Mouse (Mus musculus): ENCODE data around the gene Il27ra. TPM values are rescaled to one million over a fixed set of nuclear protein-coding genes. Genes with fewer than 3 reads are reported as not detected.

Gene Il27ra
- polyA plus RNA-seq, 1 experiment from 2014 or later: 4.4 TPM

DNA sequence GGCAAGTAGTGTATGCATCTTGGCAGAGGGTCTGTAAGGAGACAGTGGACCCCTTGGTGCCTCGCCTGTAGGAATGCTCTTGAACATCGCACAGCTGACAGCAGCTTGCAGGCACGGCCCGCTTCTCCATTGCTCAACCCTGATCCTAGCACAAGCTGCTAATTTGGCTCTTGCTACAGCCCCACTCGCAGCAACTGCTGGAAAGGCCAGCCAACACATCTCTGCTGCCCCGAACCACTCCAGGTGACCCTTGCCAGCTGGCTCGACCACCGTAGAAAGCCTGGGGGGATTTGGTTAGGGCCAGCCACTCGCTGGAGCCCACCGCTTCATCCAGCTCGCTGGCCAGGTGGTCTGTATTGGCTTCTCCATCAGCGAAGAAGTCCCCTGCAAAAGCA is 556 bp upstream of the Il27ra start:
- H3K4me1 ChIP-seq (replicated peaks): peaks cover 22% of the 10 kb centered on the region
- WGBS: 36% methylated on average over 12 of the region's 12 CpGs
- H3K27ac ChIP-seq (ENCODE audit: poor library complexity, severe bottlenecking): no peak overlapping the region
- H3K9ac ChIP-seq: peak overlapping the region; percentile 70
- H3K4me2 ChIP-seq: peak overlapping the region; percentile 83
- 0 out of 2 replicates have a peak, but pooled peaks cover 3% of the 10 kb centered on the region for H3K9me3 ChIP-seq (replicated peaks)
- no peaks in the 10 kb centered on the region for H3K36me3 ChIP-seq
- no peak for ATAC-seq (ENCODE audit: insufficient number of reproducible peaks, low FRiP score)
- peak overlapping the region; percentile 54 for H3K4me3 ChIP-seq
- peaks cover 51% of the 10 kb centered on the region for H3K27me3 ChIP-seq (replicated peaks)

DNA sequence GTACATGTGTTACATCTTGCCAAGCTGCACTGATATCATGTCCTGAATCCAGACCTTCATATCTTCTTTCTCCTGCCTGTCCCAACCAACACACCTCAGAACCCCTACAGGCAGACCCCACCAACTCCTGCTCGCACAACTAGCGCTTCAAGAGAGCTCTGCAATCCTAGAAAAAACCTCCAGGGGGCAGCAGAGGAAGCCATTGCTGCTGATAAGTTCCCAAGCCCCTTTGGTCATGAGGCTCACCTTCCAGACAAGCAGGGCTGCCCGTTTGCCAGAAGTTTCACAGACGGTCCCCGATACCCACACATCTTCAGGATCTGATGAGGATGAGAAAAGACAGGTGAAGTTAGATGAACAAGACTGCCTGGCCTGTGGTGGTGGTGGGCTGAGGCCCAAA is 3.3 kb downstream of the Il27ra start:
- Histone ChIP-seq H3K9ac (no peak overlapping the region), H3K36me3 (no peaks in the 10 kb centered on the region), H3K4me1 (replicated peaks) (peaks cover 14% of the 10 kb centered on the region), H3K9me3 (replicated peaks) (no peaks in the 10 kb centered on the region), H3K4me3 (no peak overlapping the region), H3K4me2 (no peak overlapping the region), H3K27ac (ENCODE audit: poor library complexity, severe bottlenecking) (no peak overlapping the region), H3K27me3 (replicated peaks) (peaks cover 40% of the 10 kb centered on the region)
- no peak for ATAC-seq (ENCODE audit: insufficient number of reproducible peaks, low FRiP score)
- 6% methylated on average over 5 of the region's 5 CpGs for WGBS

DNA sequence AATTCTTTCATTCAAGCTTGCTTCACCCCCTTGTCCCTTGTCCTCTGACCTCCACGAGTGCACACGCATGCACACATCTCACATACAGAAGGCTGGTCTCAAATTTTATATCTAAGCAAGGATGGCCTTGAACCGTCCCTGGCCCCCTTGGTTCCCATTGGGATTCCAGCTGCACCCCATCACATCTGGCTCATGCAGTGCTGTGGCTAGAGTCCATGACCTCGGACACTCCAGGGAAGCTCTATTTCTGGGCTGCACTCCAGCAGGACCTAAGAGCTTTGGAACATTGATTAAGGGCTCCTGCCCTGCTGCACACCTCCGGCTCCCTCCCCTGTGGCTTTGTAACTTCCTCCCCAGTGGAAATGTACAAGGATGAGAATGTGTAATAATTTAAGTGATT is 4.4 kb downstream of the Il27ra start:
- no peak for ATAC-seq (ENCODE audit: insufficient number of reproducible peaks, low FRiP score)
- Histone ChIP-seq H3K4me3 (no peak overlapping the region), H3K9me3 (replicated peaks) (no peaks in the 10 kb centered on the region), H3K36me3 (no peaks in the 10 kb centered on the region), H3K27ac (ENCODE audit: poor library complexity, severe bottlenecking) (no peak overlapping the region), H3K4me2 (no peak overlapping the region), H3K9ac (no peak overlapping the region), H3K4me1 (replicated peaks) (peaks cover 10% of the 10 kb centered on the region), H3K27me3 (replicated peaks) (peaks cover 30% of the 10 kb centered on the region)
- 70% methylated on average over 5 of the region's 5 CpGs for WGBS

DNA sequence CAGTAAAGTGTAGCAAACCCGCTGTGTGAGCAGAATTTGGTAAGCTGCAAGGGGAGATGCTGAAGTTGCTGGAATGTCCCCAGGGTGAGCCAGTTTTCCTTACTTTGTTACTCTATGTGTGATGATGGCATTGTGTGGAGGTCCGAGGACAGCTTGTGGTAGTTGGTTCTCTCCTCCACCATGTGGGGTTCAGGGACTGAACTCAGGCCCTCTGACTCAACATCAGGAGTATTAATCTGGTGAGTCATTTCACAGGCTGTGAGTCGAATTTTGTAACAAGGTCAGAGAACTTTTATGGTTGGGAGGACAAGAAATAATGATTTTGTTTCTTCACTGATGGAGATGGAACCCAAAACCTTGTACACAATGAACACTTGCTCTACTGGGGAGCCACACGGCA is 9.6 kb downstream of the Il27ra start:
- WGBS: 78% methylated on average over 4 of the region's 4 CpGs
- no peak overlapping the region for H3K4me2 ChIP-seq
- no peak overlapping the region for H3K27ac ChIP-seq (ENCODE audit: poor library complexity, severe bottlenecking)
- no peak overlapping the region for H3K4me3 ChIP-seq
- H3K4me1 ChIP-seq (replicated peaks): no peaks in the 10 kb centered on the region
- ATAC-seq (ENCODE audit: insufficient number of reproducible peaks, low FRiP score): no peak
- H3K9ac ChIP-seq: no peak overlapping the region
- no peaks in the 10 kb centered on the region for H3K9me3 ChIP-seq (replicated peaks)
- H3K36me3 ChIP-seq: peaks cover 9% of the 10 kb centered on the region; the same call in 1 of the 2 replicates
- H3K27me3 ChIP-seq (replicated peaks): peaks cover 30% of the 10 kb centered on the region

DNA sequence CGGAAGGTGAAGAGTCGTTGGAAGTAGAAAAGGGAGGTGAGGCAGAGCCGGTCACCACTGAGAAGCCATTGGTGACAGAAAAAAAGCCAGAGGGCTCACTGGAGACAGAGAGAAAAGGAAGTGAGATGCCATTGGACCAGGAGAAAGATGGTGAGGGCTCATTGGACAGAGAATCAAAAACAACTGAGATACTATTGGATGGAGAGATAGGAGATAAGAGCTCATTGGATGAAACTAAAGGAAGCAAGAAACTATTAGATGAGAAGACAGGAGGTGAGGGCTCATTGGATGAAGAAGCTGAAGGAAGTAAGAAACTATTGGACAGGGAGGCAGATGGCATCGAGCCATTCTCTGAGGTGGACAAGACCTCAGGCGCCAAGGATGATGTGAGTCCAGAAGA is 13.1 kb downstream of the Il27ra start:
- no peak for ATAC-seq (ENCODE audit: insufficient number of reproducible peaks, low FRiP score)
- peaks cover 10% of the 10 kb centered on the region for H3K4me1 ChIP-seq (replicated peaks)
- no peak overlapping the region for H3K9ac ChIP-seq
- peaks cover 9% of the 10 kb centered on the region; the same call in 1 of the 2 replicates for H3K36me3 ChIP-seq
- no peak overlapping the region for H3K4me2 ChIP-seq
- no peaks in the 10 kb centered on the region for H3K9me3 ChIP-seq (replicated peaks)
- WGBS: 78% methylated on average over 5 of the region's 5 CpGs
- H3K27ac ChIP-seq (ENCODE audit: poor library complexity, severe bottlenecking): no peak overlapping the region
- H3K27me3 ChIP-seq (replicated peaks): peaks cover 51% of the 10 kb centered on the region
- H3K4me3 ChIP-seq: no peak overlapping the region

DNA sequence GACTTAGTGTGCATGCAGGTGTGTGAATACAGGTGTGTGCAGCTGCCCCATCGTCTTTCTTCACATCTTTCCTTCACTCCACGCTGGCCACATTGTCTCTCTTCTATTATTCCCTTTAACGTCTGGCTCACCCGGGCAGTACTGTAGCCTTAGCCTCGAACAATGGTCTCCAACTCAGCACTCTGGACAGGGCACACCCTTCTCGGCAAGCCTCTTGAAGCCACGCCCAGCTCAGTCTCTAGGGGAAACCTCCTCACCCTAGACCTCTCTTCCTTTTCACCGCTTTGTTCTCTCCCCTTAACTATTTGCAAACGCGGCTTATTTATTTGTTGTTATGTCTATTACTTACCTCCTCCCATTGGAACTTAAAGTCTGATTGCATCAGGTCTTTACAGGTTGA is 14.9 kb downstream of the Il27ra start:
- H3K27ac ChIP-seq (ENCODE audit: poor library complexity, severe bottlenecking): no peak overlapping the region
- no peak overlapping the region for H3K9ac ChIP-seq
- ATAC-seq (ENCODE audit: insufficient number of reproducible peaks, low FRiP score): no peak
- no peaks in the 10 kb centered on the region for H3K9me3 ChIP-seq (replicated peaks)
- no peak overlapping the region for H3K4me3 ChIP-seq
- peaks cover 9% of the 10 kb centered on the region; the same call in 1 of the 2 replicates for H3K36me3 ChIP-seq
- H3K4me2 ChIP-seq: no peak overlapping the region
- peaks cover 28% of the 10 kb centered on the region for H3K4me1 ChIP-seq (replicated peaks)
- H3K27me3 ChIP-seq (replicated peaks): peaks cover 53% of the 10 kb centered on the region
- 14% methylated on average over 10 of the region's 10 CpGs for WGBS

DNA sequence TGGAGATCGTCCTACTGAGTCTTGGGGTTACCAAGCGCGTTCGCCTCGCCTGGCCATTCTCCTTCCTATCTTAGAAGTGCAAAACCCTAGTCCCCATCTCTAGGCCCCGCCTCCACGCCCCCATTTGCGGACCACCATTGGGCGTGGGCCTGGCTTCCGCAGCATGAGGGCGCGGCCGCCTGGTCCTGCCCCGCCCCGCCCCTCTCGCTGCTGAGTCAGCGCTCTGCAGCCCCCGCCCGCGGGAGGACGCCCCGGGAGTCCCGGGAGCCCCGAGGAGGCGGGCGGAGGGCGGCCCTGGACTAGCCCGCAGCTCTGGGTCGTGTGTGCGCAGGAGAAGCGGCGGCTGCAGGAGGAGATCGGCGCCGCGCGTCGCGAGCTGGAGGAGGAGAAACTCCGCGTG is 16.5 kb downstream of the Il27ra start:
- Histone ChIP-seq H3K9me3 (replicated peaks) (no peaks in the 10 kb centered on the region), H3K9ac (peak overlapping the region; percentile 45), H3K4me1 (replicated peaks) (peaks cover 41% of the 10 kb centered on the region), H3K4me2 (peak overlapping the region; percentile 76), H3K4me3 (peak overlapping the region; percentile 44), H3K36me3 (peaks cover 4% of the 10 kb centered on the region; the same call in 1 of the 2 replicates), H3K27me3 (replicated peaks) (peaks cover 57% of the 10 kb centered on the region), H3K27ac (ENCODE audit: poor library complexity, severe bottlenecking) (no peak overlapping the region)
- ATAC-seq (ENCODE audit: insufficient number of reproducible peaks, low FRiP score): peak; percentile 64
- WGBS: under 1% methylated on average over 40 of the region's 41 CpGs

DNA sequence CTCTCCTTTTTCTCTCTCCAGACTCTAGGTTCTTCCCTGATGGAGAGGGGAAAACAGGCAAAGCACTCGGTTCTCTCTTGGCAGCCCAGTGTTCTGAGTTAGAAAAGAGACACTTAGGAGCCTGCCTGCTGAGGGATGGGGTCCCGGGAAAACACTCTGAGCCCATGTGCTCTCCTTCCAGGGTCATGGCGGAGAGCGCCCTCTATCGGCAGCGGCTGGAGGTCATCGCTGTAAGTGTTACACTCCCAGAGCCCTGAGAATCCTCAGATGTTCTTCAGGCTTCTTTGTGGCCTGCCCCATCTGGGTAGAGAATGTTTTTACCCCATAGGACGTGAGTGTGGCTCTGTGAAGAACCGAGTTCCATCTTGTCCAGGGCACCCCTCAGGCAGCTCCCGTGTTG is 18.2 kb downstream of the Il27ra start:
- Histone ChIP-seq H3K9me3 (replicated peaks) (no peaks in the 10 kb centered on the region), H3K9ac (no peak overlapping the region), H3K4me2 (no peak overlapping the region), H3K4me1 (replicated peaks) (peaks cover 41% of the 10 kb centered on the region), H3K36me3 (no peaks in the 10 kb centered on the region), H3K27ac (ENCODE audit: poor library complexity, severe bottlenecking) (no peak overlapping the region), H3K27me3 (replicated peaks) (peaks cover 63% of the 10 kb centered on the region), H3K4me3 (no peak overlapping the region)
- ATAC-seq (ENCODE audit: insufficient number of reproducible peaks, low FRiP score): no peak
- 14% methylated on average over 10 of the region's 10 CpGs for whole genome bisulfite sequencing

DNA sequence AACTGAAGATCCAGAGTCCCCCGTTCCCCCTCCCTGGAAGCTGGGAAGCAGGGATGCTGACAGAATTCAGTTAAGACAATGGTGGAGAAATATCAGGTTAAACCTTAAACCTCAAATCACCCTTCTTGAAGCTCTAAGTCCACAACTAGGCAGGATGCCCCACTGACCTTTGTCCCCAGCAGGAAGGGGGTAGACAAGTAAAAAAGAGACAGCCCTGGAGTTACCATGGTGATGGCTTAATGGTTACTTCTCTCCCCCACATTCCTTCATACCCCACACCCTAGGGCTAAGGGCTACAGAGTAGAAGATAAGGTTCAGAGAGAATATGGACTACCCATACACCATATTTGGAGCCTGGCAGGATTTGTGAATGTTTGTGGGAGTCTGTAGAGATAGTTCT is 18.8 kb downstream of the Il27ra start:
- Histone ChIP-seq H3K4me1 (replicated peaks) (peaks cover 41% of the 10 kb centered on the region), H3K27ac (ENCODE audit: poor library complexity, severe bottlenecking) (peak overlapping the region; percentile 66), H3K27me3 (replicated peaks) (peaks cover 57% of the 10 kb centered on the region), H3K36me3 (no peaks in the 10 kb centered on the region), H3K4me2 (peak overlapping the region; percentile 35), H3K9ac (no peak overlapping the region), H3K9me3 (replicated peaks) (no peaks in the 10 kb centered on the region), H3K4me3 (no peak overlapping the region)
- WGBS: 41% methylated on average over 1 of the region's 1 CpGs
- ATAC-seq (ENCODE audit: insufficient number of reproducible peaks, low FRiP score): no peak

DNA sequence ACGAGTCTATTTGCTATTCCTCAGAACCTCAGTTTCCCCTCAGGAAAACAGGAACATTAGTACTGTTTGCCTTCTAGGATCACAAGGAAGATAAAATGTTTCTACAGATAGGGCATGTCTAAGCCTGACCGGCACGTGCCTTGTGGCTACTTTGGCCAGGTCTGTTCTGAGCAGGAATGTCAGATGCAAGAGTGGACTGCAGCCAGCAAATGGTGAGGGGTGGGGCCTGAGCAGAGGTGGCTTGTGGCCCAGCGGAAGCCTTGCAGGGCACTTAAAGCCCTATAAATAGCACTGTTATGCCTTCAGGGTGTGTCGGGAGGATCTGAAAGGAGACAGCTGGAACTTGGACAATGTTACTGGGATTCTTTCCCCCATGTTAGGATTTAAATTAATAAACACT is 19.3 kb downstream of the Il27ra start:
- H3K9ac ChIP-seq: no peak overlapping the region
- H3K36me3 ChIP-seq: no peaks in the 10 kb centered on the region
- peak overlapping the region; percentile 35 for H3K4me2 ChIP-seq
- peak overlapping the region; percentile 66 for H3K27ac ChIP-seq (ENCODE audit: poor library complexity, severe bottlenecking)
- H3K27me3 ChIP-seq (replicated peaks): peaks cover 56% of the 10 kb centered on the region
- 6% methylated on average over 5 of the region's 5 CpGs for WGBS
- ATAC-seq (ENCODE audit: insufficient number of reproducible peaks, low FRiP score): peak; percentile 52
- H3K9me3 ChIP-seq (replicated peaks): no peaks in the 10 kb centered on the region
- peaks cover 41% of the 10 kb centered on the region for H3K4me1 ChIP-seq (replicated peaks)
- no peak overlapping the region for H3K4me3 ChIP-seq

DNA sequence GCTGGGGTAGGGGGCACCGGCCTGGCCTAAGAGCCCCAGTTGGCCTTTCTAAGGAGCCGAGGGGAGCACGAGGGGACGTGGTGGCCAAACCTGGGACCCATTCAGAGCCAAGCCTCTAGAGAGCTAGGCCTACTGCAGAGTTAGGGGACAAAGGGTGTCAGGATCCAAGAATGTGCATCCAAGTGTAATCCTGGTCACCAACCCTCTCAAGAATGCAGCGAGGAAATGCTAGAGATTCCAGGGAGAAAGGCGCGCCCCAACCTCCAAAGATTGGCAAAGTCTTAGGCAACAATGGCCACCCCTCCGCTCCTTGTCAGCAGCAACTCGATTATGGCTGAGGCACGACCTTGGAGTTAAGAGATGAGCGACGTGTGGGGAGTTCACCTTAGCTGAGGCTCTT is 20.8 kb downstream of the Il27ra start:
- ATAC-seq (ENCODE audit: insufficient number of reproducible peaks, low FRiP score): no peak
- H3K4me2 ChIP-seq: peak overlapping the region; percentile 6; the same call in 1 of the 2 replicates
- no peak overlapping the region for H3K9ac ChIP-seq
- 45% methylated on average over 12 of the region's 12 CpGs for WGBS
- H3K4me1 ChIP-seq (replicated peaks): peaks cover 41% of the 10 kb centered on the region
- no peaks in the 10 kb centered on the region for H3K36me3 ChIP-seq
- no peaks in the 10 kb centered on the region for H3K9me3 ChIP-seq (replicated peaks)
- peaks cover 48% of the 10 kb centered on the region for H3K27me3 ChIP-seq (replicated peaks)
- H3K4me3 ChIP-seq: no peak overlapping the region
- no peak overlapping the region for H3K27ac ChIP-seq (ENCODE audit: poor library complexity, severe bottlenecking)

DNA sequence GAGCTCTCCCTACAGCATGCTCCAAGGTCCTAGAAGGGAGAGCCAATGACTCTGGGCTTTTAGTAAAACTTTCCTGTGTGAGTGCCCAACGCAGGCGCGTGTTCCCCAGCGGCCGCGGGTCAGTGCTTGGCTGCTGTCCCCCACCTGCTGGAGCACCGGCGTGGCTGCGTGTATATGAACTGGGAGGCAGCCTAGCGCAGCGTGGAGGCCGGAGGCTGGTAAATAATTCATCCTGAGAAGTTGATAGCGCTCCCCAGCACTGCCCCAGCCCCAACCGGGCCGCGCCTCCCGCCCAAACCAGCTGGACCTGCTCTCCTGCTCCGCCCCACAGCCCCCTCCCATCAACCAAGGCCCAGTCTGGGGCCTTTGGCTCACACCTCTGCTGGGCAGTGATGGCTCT is 21.3 kb downstream of the Il27ra start, which contains the start of gene Palm3:
TSS of gene Palm3 (plus strand) at position 376 of the 400 bp plus-strand sequence.
- peak within 1 kb of the TSS; percentile 6 for H3K4me2 ChIP-seq
- no peaks in the 10 kb centered on the region for H3K9me3 ChIP-seq (replicated peaks)
- H3K9ac ChIP-seq: no peak within 1 kb of the TSS
- 6% methylated on average over 18 of the region's 18 CpGs for WGBS
- H3K4me1 ChIP-seq (replicated peaks): peaks cover 37% of the 10 kb centered on the region
- ATAC-seq (ENCODE audit: insufficient number of reproducible peaks, low FRiP score): peak; percentile 2; the same call in 1 of the 2 replicates
- no peak within 1 kb of the TSS for H3K4me3 ChIP-seq
- H3K27me3 ChIP-seq (replicated peaks): peaks cover 44% of the 10 kb centered on the region
- H3K36me3 ChIP-seq: no peaks in the 10 kb centered on the region
- no peak within 1 kb of the TSS for H3K27ac ChIP-seq (ENCODE audit: poor library complexity, severe bottlenecking)

Data from heart, embryonic 12.5 days (tissue).